Mouse (Mus musculus): Measurements from ENCODE around the gene Olfr370. TPM values are rescaled to one million over a fixed set of nuclear protein-coding genes. Genes with fewer than 3 reads are reported as not detected.

Gene Olfr370
- total RNA-seq, 2 experiments from 2014 or later = not detected

Other genes with a start within 250 kb of the Olfr370 start
- gene Ucp1, start 245.4 kb upstream of the Olfr370 start, total RNA-seq (2021) = not detected
- 10 to 100 TPM; 15.1 to 16.0 TPM for gene Elmod2, start 203.3 kb upstream of the Olfr370 start, total RNA-seq (2021)
- not detected for gene Mgat4d, start 187.3 kb upstream of the Olfr370 start, total RNA-seq (2021)
- gene Clgn, start 145.9 kb upstream of the Olfr370 start, total RNA-seq (2021) = 10 to 100 TPM; 10.6 TPM
- gene Scoc, start 77.4 kb upstream of the Olfr370 start, total RNA-seq (2021) = 100 to 1,000 TPM; 263 to 293 TPM
- gene Ndufb7, start 30.9 kb downstream of the Olfr370 start, total RNA-seq (2021) = 100 to 1,000 TPM; 161 to 175 TPM
- gene Tecr, start 72.2 kb downstream of the Olfr370 start, total RNA-seq (2021) = 100 to 1,000 TPM; 532 to 604 TPM
- gene Dnajb1, start 72.4 kb downstream of the Olfr370 start, total RNA-seq (2021) = 10 to 100 TPM; 29.4 to 33.5 TPM
- gene Gipc1, start 116.9 kb downstream of the Olfr370 start, total RNA-seq (2021) = 10 to 100 TPM; 65.2 to 77.6 TPM
- gene Ptger1, start 130.9 kb downstream of the Olfr370 start, total RNA-seq (2021) = 1 to 10 TPM in 1 of 2 experiments, under 1 TPM in 1; 0.32 to 1.0 TPM
- 10 to 100 TPM; 65.0 to 73.7 TPM for gene Pkn1, start 163.4 kb downstream of the Olfr370 start, total RNA-seq (2021)
- 10 to 100 TPM; 25.4 to 27.7 TPM for gene Ddx39, start 179.4 kb downstream of the Olfr370 start, total RNA-seq (2021)
- gene Adgre5, start 205.5 kb downstream of the Olfr370 start, total RNA-seq (2021) = 10 to 100 TPM; 11.5 to 13.7 TPM